Mouse (Mus musculus): ENCODE measurements around the gene Qrfpr. TPM values are rescaled to one million over a fixed set of nuclear protein-coding genes. Genes with fewer than 3 reads are reported as not detected.
A peak's percentile ranks its signal among the peaks of the same experiment; 100 is the strongest.

Qrfpr gene
- not detected in 2 replicates for total RNA-seq (2021)
- long read RNA-seq, experiment 1 = 0 reads
- long read RNA-seq, experiment 2 = 0 reads

DNA sequence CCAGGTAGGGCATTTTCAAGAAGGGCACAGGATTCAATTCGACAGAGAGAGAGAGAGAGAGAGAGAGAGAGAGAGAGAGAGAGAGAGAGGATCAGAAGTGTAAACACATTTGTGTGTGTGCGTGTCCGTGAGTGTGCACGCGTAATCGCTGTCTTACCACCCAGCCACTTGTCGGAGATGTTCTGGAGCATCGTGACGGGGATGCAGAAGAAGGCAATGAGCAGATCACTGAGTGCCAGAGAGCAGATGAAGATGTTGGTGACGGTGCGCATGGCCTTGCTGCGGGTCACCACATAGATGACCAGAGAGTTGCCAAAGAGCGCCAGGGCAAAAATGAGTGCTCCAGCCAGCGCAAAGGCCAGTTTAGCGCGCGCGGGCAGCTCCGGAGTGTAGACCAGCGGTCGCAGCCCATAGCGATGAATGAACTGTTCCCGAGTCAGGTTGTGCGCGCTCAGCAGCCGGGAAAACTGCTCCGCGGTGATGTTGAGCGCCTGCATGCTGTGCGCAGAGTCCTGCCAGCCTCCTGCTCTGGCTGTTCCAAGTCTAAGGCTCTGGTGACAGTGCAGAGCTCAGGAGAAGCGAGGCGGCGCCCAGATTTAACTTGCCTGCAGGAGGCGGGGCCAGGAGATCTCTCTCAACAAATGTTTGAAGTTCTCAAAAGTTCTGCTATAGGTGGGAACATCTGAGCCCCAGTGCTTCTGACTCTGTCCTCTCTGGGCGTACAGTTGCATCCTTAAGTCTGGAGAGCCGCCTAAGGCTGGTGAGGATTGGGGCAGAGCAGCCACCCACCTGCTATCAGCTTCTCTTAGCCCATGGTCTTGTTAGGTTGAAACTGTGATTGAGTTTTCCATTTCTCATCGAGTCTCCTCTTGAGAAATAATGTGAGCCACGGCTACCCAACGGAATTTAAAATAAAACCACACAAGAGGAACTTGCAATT lies at the start of gene Qrfpr:
TSS of gene Qrfpr (minus strand) at position 571 of the 940 bp plus-strand sequence.
- DNase-seq = peak; percentile 14

DNA sequence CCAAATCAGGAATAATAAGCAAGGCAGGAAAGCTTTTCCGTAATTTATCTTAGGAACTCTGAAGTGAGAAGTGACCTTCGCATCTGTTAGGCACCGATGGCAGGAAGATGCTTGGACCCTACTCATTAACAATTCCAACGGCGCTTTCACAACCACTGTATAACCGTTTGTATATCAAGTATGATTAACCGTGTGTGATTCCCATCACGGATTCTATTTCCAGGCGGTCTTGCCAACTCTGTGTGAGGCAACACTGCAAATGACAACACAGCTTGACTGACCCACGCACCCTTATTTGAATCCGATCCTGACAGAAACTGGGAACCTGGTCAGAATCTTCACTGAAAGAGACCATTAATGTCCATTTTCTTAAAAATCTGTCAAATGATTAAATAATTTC lies 41.8 kb upstream of the Qrfpr start:
- no peak for DNase-seq

DNA sequence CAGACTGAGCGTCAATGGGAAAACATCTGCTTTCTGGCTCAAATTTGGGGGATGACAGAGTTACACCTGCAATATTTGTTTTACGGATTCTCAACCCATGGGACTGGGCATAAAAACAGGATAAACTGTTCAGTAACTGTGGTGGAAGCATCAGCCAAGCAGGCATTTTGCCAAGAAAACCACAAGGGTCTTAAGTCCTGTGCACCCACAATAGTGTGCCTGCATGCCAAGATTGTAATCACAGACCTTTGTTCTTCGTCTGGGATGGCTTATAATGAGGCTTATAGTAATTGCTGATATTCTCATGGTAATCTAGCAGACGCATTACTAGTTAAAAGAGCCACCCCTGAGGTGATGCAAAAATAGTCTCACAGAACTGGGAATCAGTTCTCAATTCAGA lies 41.2 kb upstream of the Qrfpr start:
- no peak for DNase-seq

DNA sequence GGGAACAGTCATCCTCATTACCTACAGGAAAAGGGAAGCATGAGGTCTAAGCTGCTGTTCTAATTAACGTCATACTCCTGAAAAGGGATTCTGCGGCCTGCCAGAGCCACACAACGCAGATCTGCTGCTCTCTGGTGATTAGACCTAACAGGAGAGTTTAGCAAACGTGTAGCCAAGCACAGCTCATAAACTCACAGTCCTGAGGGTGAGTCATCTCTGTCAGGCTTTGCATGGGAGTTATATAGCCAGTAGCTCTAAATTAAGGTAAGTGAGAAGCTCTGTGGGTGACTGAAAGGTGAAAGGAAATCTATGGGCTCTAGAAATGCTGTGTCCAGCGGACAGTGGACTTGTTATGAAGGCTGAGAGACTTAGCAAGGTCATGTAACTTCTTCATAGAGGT lies 28.5 kb upstream of the Qrfpr start:
- DNase-seq = no peak

DNA sequence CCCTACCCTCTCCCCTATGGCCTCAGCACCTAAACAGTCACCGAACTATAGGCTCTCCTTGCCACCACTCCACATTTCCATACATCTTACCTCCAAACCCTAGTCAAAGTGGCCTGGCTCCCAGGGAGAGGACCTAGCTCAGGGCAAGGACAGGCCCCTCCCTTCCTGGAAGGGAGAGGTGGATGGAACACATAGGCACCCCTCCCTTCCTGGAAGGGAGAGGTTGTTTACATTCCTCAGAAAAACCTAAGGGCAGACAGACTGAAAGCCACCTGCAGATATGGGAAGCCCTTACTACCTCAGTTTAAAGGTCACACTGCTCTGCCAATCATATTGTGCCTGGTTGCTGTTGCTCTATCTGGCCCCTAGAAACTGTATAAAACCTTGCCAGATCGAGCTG lies 26.3 kb upstream of the Qrfpr start:
- DNase-seq = no peak

DNA sequence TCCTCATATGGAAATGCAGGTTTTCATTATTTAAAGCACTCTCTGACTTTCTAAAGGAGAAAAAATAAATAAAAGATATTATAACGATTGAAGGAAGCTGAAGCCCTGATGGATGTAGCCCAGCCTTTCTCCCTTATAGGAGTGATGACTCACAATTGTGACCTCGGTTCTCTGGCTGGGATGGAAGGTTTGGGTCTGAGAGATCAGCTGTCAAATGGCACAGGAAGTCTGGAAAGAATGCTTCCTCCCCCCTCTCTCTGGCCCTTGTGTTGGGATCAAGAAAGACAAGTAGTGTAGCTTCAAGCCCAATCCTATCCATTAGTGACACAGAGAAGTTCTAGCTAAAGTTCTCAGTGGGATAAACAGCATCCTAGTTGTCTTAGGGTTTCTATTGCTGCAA lies 7.8 kb upstream of the Qrfpr start:
- peak; percentile 19 for DNase-seq

DNA sequence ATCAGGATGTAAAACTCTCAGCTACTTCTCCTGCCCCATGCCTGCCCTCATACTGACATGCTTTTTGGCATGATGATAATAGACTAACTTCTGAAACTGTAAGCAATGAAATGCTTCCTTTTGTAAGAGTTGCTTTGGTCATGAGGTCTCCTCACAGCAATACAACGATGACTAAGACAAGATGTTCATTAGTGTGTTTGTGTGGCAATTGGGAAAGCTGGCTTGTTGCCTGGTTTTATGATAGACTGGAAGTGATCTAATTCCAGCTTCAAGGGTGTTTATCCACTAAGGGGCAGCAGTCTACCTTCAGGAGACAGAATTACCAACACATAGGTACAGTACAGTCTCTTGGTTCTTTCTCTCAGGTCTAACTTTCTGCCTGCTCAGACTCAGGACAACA lies 5.1 kb upstream of the Qrfpr start:
- DNase-seq = peak; percentile 9

DNA sequence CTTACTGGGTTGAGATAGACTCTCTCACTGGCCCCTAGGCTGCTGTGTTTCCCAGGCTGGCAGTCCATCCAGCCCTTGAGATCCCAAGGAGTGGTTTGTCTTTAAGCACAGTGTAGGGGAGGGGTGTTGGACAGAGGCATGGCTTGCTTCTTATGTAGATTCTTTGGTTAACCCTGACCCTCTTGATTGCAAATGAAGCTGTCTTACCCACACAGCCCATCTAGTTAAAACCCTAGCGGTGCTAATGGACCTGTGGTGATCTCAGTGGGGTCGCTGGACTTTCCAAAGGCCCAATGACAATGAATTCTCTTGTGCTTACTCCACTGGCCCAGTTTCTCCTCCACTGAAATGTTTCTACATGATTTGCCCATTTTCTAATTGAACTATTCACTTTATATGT lies 1.2 kb upstream of the Qrfpr start:
- no peak for DNase-seq

DNA sequence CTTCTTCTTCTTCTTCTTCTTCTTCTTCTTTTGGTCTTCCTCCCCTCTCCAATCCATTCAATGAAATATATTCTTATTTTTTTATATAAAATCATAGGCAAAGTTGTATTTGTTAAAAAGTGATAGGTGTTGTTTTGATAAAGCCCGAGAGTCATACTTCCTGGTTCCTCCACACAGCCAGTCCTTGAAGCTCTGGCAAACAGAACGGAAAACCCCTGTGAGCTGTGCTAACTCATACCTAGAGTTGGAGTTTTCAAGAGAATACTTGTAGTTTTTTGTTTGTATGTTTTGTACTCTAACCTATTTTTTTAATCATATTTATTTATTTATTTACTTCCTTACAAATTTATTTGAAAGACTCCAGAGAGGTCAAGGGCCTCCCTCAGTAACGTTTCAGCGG lies 9.4 kb downstream of the Qrfpr start:
- DNase-seq = no peak

DNA sequence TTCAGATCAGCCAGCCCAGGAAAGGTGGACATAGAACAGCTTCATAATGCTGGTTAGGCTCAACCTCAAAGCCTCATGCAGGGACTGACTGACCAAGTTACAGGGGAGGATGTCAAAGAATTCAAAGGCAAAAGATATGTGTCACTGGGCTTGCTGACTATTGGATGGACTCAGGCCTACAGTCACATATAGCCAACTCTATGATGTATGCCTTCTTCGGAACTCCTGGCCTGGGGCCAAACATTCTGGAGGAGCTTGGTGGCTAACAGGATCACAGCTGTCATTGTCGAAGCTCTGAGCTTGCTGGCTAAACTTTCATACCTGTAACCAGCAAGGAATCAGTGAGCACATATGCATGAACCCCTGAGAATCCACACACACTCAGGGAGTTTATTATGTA lies 11.2 kb downstream of the Qrfpr start:
- peak; percentile 9 for DNase-seq

DNA sequence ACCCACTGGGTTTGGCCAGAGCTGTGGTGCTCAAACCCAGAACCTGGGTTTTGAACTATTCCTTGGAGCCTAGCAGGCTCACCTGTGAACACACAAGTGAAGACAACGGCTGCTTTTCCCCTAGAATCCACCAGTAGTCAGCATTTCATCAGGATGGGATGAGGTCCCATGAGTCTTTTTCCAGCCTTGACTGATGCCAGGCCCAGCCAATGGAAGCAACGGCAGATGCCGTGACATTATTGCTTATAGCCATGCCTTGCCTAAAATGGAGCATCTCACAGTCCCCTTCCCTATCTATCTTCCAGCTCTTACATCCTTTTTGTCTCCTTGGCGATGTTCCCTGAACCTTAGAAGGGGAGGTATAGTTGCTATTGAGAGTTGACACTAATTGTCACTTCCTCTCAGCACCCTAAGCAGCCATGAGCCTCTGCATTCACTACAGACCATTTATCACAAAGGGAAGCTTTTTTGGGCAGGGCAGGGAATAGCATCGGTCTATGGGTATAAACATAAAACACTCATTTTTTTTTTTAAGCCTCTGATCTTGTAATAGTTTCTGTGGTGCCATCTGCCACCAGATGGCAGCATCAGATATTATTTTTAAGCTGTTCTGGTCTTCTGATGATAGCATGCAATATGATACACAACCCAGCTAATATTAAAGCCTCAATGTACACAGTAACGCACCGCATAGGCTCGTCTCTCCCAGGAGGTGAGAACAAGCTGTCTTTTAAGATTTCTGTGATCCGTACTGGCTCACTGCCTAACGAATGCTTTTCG lies 12.1 kb downstream of the Qrfpr start:
- peak; percentile 28 for DNase-seq

DNA sequence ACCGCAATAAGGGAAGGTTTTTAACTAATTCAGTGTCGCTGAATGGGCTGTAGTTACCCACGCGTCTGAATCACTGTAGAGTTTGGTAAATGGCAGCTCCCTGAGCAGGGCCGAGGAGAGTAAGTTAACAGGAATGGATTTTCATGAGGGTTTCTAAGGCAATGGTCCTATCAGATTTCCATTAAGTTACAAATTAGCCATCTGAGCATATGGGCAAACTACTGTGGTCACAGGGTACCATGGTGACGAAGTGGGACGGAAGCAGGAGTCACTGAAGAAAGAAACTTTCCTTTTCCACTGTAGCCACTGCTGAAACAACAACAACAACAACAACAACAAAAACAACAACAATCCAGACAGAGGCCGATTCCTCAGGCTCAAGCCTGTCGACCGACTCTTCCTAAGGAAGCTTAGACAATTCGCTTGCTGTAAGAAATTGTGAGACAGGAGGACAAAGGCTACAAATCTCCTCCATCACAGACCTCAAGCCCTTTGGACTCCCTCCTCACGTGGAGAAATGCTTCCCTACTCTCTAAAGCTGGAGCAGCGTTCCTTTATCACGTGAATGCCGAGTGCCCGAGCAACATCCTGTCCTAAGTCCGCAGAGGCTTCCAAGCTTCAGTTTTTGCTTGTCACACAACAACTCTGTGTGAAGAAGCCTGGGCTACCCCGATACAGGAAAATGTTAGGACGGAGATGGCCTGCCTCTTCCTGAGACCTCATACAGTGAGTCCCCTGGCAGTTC lies 14.4 kb downstream of the Qrfpr start:
- DNase-seq = no peak

DNA sequence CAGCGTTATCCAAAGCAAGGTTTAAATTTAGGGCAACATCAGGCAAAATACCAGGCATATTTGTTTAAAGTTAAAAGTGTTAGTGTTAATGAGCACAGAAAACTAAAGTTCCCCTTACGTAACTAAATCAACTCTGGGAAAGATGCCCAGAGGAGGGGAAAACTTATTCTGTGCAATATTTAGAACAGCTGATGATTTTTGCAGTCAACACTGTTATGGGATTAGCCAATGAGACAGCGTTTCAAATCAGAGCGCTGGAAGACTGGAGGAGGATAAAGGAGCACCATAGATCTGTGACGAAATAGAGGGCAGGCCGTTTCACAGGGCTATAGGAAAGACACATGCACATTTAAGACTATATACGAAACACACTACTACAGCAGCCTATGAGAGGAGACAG lies 19.2 kb downstream of the Qrfpr start:
- no peak for DNase-seq

DNA sequence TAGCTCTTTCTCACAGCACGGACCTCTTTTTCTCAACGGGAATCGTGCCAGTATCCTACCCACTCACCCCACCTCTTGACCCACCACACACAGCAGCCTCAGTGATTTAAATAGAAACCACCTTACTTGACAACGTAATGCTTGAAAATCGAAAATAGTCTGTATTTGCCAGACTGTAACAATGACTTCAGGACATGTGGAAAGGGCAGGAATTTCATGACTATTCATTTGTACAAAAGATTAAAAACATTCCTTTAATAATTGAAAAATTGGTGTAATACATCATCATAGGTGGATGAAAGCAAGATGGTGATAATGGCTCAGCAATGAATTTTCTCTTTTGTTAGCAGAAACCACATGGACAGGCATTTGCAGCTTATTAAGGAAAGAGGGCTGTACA lies 21.0 kb downstream of the Qrfpr start:
- no peak for DNase-seq

DNA sequence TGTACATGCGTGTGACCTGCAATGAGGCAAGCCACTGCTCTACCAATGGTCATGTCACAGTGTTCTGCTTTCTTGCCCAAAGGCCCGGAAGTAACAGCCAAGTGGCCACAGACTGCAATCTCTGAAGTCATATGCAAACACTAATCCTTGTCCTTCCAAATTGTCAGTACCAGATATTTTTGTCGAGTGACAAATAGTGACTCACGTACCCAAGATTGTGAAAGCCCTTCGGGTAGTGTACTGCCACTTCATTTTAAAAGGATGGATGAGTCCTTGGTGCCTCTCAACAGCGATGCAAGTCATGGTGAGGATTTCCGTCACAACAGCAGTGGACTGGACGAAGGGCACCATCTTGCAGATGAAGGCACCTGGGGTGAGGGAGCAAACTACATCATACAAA lies 32.9 kb downstream of the Qrfpr start:
- DNase-seq = peak; percentile 40

DNA sequence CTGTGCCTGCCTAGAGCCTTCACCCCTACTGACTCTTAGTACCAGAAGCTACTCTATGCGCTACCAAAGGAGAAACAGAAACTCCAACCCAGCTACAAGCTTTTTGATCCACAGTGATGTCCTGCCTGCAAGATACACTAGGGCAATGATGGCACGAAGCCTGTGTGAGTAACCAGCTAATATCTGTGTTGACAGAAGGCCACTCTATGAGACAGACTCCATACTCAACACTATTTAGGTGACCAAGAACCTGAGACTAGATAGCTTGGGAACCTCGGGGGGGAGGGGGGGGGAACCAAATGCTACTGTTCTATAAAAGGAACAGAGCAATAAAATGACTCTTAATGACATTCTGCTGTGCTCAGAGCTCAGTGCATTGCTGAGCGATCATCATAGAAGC lies 35.6 kb downstream of the Qrfpr start:
- DNase-seq = no peak

DNA sequence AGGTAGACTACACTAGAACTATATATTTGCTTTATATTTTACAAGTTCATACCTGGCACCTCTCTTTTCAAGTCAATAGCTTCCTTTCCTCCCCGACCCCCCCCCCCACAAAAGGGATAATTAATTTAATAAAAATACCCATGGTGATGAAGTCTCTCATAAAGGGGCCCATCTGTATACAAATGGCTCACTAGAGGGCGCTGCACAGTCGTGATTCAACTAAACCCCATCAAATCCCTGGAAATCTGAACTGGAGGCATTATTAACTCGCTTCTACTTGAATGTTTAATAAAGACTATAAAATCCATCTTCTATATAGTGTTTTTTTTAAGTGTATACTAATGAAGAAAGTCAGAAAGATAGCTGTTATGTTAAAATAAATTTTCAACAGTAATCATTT lies 40.6 kb downstream of the Qrfpr start:
- DNase-seq = peak; percentile 74

DNA sequence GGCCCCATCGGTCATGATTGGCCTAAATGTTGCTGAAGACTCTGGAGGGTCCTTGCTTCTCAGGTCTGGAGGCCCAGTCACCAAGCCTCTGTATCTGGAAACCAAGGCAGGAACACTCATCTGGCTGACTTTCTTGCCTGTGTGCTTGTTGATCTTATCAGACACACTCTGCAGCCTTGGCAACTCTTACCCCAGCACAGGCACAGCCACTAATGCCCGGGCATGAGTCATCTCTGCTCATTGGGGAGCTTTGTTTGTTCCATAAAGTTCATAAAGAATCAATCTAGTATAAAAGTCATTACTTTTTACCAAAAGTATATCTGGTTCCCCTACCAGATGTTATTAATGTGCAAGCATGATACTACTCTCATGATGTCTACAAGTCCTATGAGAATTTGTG lies 48.4 kb downstream of the Qrfpr start:
- peak; percentile 38 for DNase-seq

DNA sequence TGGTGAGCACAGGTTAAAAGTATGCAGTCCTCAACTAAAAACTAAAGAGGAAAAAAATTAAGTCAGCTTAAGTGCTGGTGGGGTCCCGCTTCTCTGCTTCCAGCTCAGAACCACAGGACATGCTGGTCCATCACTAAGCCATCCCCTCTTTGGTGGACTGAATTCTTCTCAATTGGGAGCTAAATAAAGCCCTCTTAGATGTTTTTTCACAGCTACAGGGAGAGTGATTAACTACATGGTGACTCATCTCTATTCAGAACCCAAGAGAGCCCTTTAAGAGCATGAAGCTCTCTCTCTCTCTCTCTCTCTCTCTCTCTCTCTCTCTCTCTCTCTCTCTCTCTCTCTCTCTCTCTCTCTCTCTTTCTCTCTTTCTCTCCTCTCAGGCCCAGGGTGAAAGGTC lies 50.8 kb downstream of the Qrfpr start:
- DNase-seq = no peak

DNA sequence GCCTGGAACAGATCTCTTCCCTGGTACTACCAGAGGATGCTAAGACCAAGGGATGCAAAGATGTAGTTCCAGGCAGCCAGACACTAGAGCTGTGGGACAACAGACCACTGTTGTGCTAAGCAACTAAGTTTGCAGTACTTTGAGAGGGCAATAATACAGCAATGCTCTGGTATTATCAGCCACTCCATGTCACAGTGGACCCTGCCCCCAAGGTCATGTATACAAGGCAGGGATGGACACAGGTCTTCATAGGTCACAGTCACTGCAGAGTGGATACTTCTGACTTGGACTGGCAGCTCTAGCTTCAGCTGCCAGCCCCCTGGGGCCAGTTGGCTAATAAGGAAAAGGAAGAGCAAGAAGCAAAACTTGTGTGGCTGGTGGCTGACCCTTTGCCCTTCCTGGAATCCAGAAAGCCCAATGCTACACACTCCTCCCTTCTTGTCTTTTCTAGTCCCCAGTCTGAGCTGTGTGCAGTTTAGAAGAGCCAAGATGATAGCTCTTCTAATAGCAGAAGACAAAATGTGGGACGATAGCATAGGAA lies 51.4 kb downstream of the Qrfpr start:
- DNase-seq = peak; percentile 47

DNA sequence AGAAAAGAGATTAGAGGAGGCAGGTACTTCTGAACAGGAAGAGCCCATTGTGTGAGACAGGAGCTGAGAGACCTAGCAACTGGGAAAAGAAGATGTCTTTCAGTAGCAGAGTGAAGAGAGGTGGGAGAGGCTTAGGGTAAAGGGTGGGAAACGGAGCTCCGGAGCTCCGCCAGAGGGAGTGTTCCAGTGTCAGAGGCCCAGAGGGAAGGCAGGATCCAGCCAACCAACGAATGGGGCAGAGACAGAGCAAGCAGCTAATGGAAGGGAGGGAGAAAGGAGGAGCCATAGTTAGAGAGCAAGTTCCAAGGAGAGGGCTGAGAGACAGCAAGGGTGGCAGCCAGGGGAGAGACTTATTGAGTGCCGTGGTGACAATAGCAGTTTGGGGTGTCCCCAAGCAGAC lies 66.8 kb downstream of the Qrfpr start:
- DNase-seq = peak; percentile 16

DNA sequence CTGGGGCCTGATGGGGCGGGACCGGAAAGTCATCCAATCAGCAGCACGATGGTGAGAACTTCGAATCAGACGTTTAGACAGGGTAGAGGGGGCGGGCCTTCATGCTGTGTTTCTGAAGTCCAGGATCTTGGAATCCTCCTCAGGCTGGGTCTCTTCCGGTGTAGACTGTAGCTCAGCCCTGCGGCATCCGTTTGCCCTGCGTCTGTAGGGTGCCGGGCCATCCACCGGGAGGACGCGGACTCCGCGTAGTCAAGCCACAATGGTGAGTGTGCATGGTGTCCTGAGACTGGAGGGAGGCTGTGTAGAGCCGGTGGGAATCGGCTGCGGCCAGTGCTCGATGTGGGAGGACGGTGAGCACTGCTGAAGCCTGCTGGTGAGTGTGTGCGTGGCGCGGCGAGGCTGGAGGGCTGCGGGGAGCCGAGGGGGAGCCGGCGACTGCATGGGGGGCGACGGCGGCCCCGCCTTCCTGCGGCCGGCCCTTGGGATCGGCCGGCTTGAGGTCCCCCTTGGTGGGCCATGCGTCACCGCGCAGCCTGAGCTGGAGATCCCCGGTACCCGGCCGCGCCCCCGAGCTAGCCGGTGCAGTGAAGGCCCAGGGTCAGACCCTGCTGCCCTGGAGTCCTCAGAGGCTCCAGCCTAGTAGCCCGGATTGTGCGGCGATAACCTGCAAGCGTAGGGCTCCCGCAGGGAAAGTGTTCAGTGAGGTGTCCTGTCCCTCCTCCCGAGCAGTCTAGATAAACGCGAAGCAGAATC lies 71.0 kb downstream of the Qrfpr start, which contains the start of gene D3Ertd254e:
TSS of gene D3Ertd254e (plus strand) at position 84 of the 753 bp plus-strand sequence.
- DNase-seq = peak; percentile 94
